Mouse (Mus musculus): ENCODE results near the gene Rdh12. TPM values are rescaled to one million over a fixed set of nuclear protein-coding genes. Genes with fewer than 3 reads are reported as not detected.

Gene Rdh12
- total RNA-seq, 2 experiments from 2014 or later, result 1.8 to 2.1 TPM

DNA sequence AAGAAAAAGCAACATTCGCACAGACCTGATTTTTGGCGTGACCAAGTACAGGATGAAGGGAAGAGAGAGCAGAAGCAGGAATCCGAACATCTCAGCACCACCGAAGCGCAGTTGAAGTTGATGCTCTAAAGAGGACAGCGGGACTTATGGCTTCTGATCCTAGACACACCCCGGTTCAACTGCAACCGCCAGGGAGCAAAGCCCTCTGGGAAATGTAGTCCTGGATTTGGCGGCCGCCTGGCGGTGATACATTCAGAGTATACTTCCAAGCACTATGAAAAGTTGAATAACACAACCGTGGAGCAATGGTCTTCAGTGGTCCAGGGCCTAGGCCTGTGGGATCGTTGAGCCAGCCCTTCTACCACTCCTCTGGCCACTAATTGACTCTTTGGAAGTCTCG, 17.0 kb upstream of the Rdh12 start:
- peak; percentile 70 for TF ChIP-seq CTCF (IDR thresholded peaks at IDR 0.05)
- intact Hi-C loops (cut with DNase I), result loop anchor here (2.0 kb wide), 1 partner anchor 19 kb away; the partner anchor contains the start of gene Vti1b
- Histone ChIP-seq H3K27ac (peak overlapping the region; percentile 7; the same call in 1 of the 2 replicates), H3K4me3 (peak overlapping the region; percentile 62)
- DNase-seq (ENCODE audit: extremely low spot score in 1 of 2, low spot score in 2 of 2), result peak; percentile 68 to 73

GRCm38 (mm10) chr12:79192193-79192592, 16.5 kb upstream of the Rdh12 start, which contains the start of gene Rdh11:
Gene Rdh11 (minus strand): TSS chr12:79192293.
- no peak for TF ChIP-seq CTCF (IDR thresholded peaks at IDR 0.05)
- peak within 1 kb of the TSS; percentile 62 for H3K4me3 ChIP-seq
- intact Hi-C loops (cut with DNase I), result no loop called here
- peak within 1 kb of the TSS; percentile 7; the same call in 1 of the 2 replicates for H3K27ac ChIP-seq
- DNase-seq (ENCODE audit: extremely low spot score in 1 of 2, low spot score in 2 of 2), result no peak

- Histone ChIP-seq H3K27ac (no peak overlapping the region), H3K4me3 (no peak overlapping the region)
- DNase-seq (ENCODE audit: extremely low spot score in 1 of 2, low spot score in 2 of 2), result peak; percentile 67 to 69
- peak; percentile 80 for TF ChIP-seq CTCF (IDR thresholded peaks at IDR 0.05)
- intact Hi-C loops (cut with DNase I), result loop anchor here (1.0 kb wide), 1 partner anchor 68 kb away; no protein-coding TSS in a partner anchor
Observed at GRCm38 (mm10) chr12:79193441-79193840, 15.3 kb upstream of the Rdh12 start.

DNA sequence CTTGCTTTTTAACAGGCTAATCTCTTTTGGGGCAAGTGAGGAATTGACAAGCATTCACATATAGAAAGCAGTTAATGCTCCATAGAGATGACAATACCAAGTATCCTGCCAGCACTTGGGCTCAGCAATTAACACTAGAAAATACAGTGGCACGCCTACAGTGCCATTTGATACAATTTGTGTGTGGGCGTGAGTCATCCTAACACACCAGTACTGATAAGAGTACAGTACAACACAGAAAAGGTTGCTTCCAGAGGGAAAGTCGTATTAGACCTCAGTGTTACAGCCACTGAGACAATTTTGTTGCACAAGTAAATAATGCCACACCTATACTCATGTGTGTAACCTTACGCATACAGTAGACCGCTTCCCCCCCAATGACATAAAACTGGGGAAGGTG, 11.6 kb upstream of the Rdh12 start:
- no peak overlapping the region for H3K4me3 ChIP-seq
- DNase-seq (ENCODE audit: extremely low spot score in 1 of 2, low spot score in 2 of 2), result no peak
- intact Hi-C loops (cut with DNase I), result no loop called here
- TF ChIP-seq CTCF (IDR thresholded peaks at IDR 0.05), result no peak
- no peak overlapping the region for H3K27ac ChIP-seq

- intact Hi-C loops (cut with DNase I), result no loop called here
- Histone ChIP-seq H3K27ac (no peak overlapping the region), H3K4me3 (no peak overlapping the region)
- no peak for TF ChIP-seq CTCF (IDR thresholded peaks at IDR 0.05)
- no peak for DNase-seq (ENCODE audit: extremely low spot score in 1 of 2, low spot score in 2 of 2)
Observed at GRCm38 (mm10) chr12:79201882-79202281, 6.8 kb upstream of the Rdh12 start.

- no peak for DNase-seq (ENCODE audit: extremely low spot score in 1 of 2, low spot score in 2 of 2)
- no peak overlapping the region for H3K4me3 ChIP-seq
- intact Hi-C loops (cut with DNase I), result no loop called here
- TF ChIP-seq CTCF (IDR thresholded peaks at IDR 0.05), result no peak
- H3K27ac ChIP-seq, result no peak overlapping the region
Observed at GRCm38 (mm10) chr12:79211447-79211846, 2.7 kb downstream of the Rdh12 start.

- Histone ChIP-seq H3K27ac (no peak overlapping the region), H3K4me3 (no peak overlapping the region)
- intact Hi-C loops (cut with DNase I), result no loop called here
- DNase-seq (ENCODE audit: extremely low spot score in 1 of 2, low spot score in 2 of 2), result no peak
- no peak for TF ChIP-seq CTCF (IDR thresholded peaks at IDR 0.05)
Observed at GRCm38 (mm10) chr12:79217511-79217910, 8.8 kb downstream of the Rdh12 start.

GRCm38 (mm10) chr12:79235485-79236080, 26.9 kb downstream of the Rdh12 start:
- no peak overlapping the region for H3K4me3 ChIP-seq
- no peak for TF ChIP-seq CTCF (IDR thresholded peaks at IDR 0.05)
- DNase-seq (ENCODE audit: extremely low spot score in 1 of 2, low spot score in 2 of 2), result no peak
- intact Hi-C loops (cut with DNase I), result no loop called here
- H3K27ac ChIP-seq, result no peak overlapping the region

DNA sequence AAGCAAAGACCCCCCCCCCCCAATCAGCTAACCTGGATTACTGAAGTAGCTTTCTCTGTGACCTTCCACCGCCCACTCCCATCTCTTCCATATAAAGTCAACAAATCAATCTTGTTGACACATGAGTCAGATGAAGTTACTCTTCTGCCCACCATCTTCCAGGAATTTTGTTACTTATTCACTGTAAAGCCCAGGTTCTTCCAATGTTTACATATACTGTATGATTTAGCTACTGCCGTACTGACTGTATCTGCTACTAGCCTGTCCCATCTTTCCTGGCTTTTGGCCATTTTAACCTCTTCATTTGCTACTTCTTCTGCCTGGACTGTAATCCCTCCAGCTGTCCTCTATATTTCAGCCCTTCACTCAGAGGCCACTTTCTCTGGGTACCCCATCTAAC, 33.3 kb downstream of the Rdh12 start:
- intact Hi-C loops (cut with DNase I), result no loop called here
- Histone ChIP-seq H3K27ac (no peak overlapping the region), H3K4me3 (no peak overlapping the region)
- no peak for TF ChIP-seq CTCF (IDR thresholded peaks at IDR 0.05)
- DNase-seq (ENCODE audit: extremely low spot score in 1 of 2, low spot score in 2 of 2), result no peak

DNA sequence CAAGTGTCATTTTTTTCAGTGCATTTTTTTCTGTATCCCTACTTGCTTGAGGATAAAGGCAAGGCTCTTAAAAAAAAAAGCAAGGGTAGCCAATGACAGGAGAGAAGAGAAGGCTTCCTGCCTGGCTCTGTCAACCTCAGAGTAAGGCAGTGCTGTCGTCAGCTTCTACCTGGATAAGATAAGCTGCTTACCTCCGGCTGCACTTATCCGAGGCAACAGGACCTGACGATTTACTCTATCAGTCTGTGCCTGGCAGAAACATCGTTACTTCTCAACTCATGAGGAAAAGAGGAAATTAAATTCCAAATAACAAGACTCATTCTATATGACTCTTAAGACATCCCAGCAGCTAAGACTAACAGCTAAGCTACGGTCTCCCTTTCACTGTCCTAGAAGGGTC, 34.2 kb downstream of the Rdh12 start:
- TF ChIP-seq CTCF (IDR thresholded peaks at IDR 0.05), result no peak
- Histone ChIP-seq H3K27ac (no peak overlapping the region), H3K4me3 (no peak overlapping the region)
- intact Hi-C loops (cut with DNase I), result no loop called here
- no peak for DNase-seq (ENCODE audit: extremely low spot score in 1 of 2, low spot score in 2 of 2)

DNA sequence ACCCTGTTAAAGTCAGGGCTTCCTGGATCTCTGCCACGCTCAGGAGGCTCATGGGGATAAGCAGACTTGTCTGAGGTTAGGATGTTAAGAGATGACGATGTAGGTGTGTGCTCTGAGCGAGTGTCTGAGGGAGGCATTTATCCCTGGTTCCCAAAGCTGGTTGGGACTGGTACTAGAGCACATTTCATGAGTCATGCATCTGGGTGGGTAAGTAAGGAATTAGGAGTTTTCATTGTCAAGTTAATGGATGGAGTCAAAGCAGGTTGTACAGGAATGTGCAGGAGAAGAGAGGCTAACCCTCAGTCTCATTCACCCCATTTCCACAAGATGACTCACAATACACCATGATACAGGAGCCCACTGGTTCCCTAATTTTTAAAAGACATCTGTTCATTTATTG, 39.4 kb downstream of the Rdh12 start:
- DNase-seq (ENCODE audit: extremely low spot score in 1 of 2, low spot score in 2 of 2), result no peak
- H3K4me3 ChIP-seq, result no peak overlapping the region
- TF ChIP-seq CTCF (IDR thresholded peaks at IDR 0.05), result no peak
- intact Hi-C loops (cut with DNase I), result no loop called here
- no peak overlapping the region for H3K27ac ChIP-seq

GRCm38 (mm10) chr12:79253294-79254053, 44.8 kb downstream of the Rdh12 start:
- intact Hi-C loops (cut with DNase I), result no loop called here
- no peak for TF ChIP-seq CTCF (IDR thresholded peaks at IDR 0.05)
- Histone ChIP-seq H3K27ac (no peak overlapping the region), H3K4me3 (no peak overlapping the region)
- DNase-seq (ENCODE audit: extremely low spot score in 1 of 2, low spot score in 2 of 2), result no peak

All from left cerebral cortex, adult 2 months (tissue).